Mouse (Mus musculus): Measurements from ENCODE around the gene Pdlim7. TPM values are rescaled to one million over a fixed set of nuclear protein-coding genes. Genes with fewer than 3 reads are reported as not detected.

Gene Pdlim7
- polyA plus RNA-seq, 2 experiments, result 11.5 to 15.3 TPM

DNA sequence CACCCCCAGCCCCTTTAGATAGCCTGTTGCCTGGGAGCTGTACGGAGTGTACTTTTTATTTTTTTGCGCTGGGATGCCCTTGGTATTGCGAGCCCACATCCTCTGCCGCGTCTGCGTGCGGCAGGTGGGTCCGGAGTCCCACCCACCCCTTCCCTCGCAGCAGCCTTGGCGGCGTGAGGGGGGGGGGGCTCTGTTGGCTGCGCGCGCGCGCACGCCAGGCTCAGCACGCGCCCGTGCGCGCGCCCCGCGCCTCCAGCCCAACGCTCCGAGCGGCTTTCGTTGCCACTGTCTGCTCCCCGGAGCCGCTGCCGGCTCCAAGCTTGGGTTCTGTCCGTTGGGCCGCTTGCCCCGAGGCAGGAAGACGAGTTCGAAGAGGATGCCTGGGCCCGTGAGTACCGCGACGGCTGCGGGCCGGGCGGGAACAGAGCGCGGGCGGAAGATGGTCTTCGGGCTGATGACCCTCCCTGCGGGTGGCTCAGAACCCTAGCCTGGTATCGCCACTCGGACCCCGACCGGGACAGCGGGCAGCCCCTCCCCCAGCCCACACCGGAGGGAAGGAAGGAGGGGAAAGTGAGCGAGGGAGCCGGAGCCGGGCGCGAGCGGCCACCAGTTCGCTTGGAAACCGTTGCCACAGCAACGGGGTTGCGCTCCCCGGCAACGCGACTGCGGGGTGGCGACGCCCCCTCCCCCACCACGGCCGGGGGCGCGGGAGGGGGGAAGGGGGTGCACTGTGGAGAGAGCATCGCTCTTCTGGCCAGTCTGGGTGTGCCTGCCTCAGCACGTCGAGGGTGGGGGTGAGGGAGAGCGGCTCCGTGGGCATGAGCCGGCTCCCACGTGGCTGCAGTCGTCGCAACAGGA is 49.2 kb downstream of the Pdlim7 start, which contains the start of gene Prr7:
TSS of gene Prr7 (plus strand) at position 241 of the 858 bp plus-strand sequence.
- Histone ChIP-seq H3K36me3 (replicated peaks; ENCODE audit: control insufficient read depth, insufficient read depth, low read depth) (peaks cover 8% of the 10 kb centered on the region), H3K4me3 (ENCODE audit: insufficient read depth in 1 of 2, low read depth in 2 of 2, low read length in 2 of 2) (peak within 1 kb of the TSS; percentile 14 to 35), H3K9ac (replicated peaks) (no peak within 1 kb of the TSS), H3K4me1 (replicated peaks; ENCODE audit: control insufficient read depth in 2 of 2, insufficient read depth in 2 of 2, low read length in 1 of 2) (no peaks in the 10 kb centered on the region), H3K27me3 (ENCODE audit: control insufficient read depth, insufficient read depth, low read length) (peaks cover 20% of the 10 kb centered on the region), H3K4me2 (ENCODE audit: low read depth) (peak within 1 kb of the TSS; percentile 55), H3K27ac (no peak within 1 kb of the TSS), H3K9me3 (ENCODE audit: control insufficient read depth, low read length) (no peaks in the 10 kb centered on the region)
- ATAC-seq (ENCODE audit: insufficient read depth) (no peak), DNase-seq (ENCODE audit: low read depth in 3 of 3, low spot score in 3 of 3) (no peak)
- no peak for TF ChIP-seq CTCF (IDR thresholded peaks at IDR 0.05; ENCODE audit: low read depth)
- TF ChIP-seq EP300 (IDR thresholded peaks at IDR 0.05; ENCODE audit: low read depth), result no peak
- under 1% methylated on average over 77 of the region's 84 CpGs for WGBS (ENCODE audit: insufficient replicate concordance)

DNA sequence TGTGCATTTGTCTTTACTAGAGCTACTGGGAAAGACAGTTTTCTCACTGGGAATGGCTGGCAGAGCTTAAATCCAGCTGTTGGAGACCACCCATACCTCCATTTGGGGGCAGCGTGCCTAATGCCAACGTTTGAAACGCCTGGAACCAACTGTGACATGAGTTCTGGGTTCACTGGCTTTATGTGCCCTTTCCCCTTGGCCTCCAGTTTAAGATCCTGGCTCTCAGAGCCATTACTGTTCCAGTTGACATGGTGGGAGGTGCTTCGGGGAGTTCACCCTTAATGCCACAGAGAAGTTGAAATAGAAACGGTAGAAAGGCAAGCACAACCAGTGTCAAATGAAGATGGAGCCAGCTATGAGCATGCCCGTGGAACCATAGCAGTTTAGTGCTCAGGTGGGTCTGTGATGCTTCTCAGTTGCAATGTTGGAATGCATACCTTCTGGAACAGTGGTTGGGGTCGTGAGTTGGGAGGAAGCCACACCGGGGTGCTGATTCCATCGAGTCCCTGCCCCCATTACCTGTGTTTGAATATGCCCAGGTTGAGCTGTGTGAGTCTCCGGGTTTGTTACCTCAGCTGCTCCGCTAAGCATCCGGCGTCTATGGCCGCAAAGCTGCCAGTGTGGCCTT is 50.0 kb downstream of the Pdlim7 start:
- H3K4me1 ChIP-seq (replicated peaks; ENCODE audit: control insufficient read depth in 2 of 2, insufficient read depth in 2 of 2, low read length in 1 of 2), result no peaks in the 10 kb centered on the region
- H3K27ac ChIP-seq, result no peak overlapping the region
- H3K27me3 ChIP-seq (ENCODE audit: control insufficient read depth, insufficient read depth, low read length), result peaks cover 17% of the 10 kb centered on the region
- no peak for TF ChIP-seq EP300 (IDR thresholded peaks at IDR 0.05; ENCODE audit: low read depth)
- ATAC-seq (ENCODE audit: insufficient read depth) (no peak), DNase-seq (ENCODE audit: low read depth in 3 of 3, low spot score in 3 of 3) (no peak)
- peak overlapping the region; percentile 55; the same call in 1 of the 2 replicates for H3K4me2 ChIP-seq (ENCODE audit: low read depth)
- H3K4me3 ChIP-seq (ENCODE audit: insufficient read depth in 1 of 2, low read depth in 2 of 2, low read length in 2 of 2), result 0 out of 4 replicates have a peak overlapping the region, but pooled peaks of 1 of the 2 experiments have one; percentile 14
- H3K9ac ChIP-seq (replicated peaks), result no peak overlapping the region
- 14% methylated on average over 14 of the region's 14 CpGs for WGBS (ENCODE audit: insufficient replicate concordance)
- H3K36me3 ChIP-seq (replicated peaks; ENCODE audit: control insufficient read depth, insufficient read depth, low read depth), result peaks cover 9% of the 10 kb centered on the region
- H3K9me3 ChIP-seq (ENCODE audit: control insufficient read depth, low read length), result no peaks in the 10 kb centered on the region

DNA sequence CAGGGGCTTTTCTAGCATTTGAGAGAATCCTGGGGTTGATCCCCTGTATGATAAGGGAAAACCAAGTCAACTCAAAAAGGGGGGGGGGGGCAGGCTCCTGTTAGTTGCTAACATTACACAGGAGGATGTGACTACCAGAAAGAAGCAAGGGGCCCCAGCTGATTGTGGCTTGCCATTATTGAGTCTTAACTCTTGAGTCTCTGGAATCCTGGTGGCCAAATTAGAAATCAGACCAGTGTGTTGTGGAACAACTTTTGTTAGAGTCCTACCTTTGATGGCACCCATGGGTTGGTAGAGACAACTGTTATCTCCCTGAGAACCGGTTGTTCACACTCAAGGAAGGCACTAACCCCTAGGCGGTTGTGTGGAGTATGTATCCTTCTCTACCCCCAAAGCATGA is 50.5 kb downstream of the Pdlim7 start:
- TF ChIP-seq EP300 (IDR thresholded peaks at IDR 0.05; ENCODE audit: low read depth) (no peak), CTCF (IDR thresholded peaks at IDR 0.05; ENCODE audit: low read depth) (no peak)
- H3K27ac ChIP-seq, result no peak overlapping the region
- no peaks in the 10 kb centered on the region for H3K4me1 ChIP-seq (replicated peaks; ENCODE audit: control insufficient read depth in 2 of 2, insufficient read depth in 2 of 2, low read length in 1 of 2)
- H3K36me3 ChIP-seq (replicated peaks; ENCODE audit: control insufficient read depth, insufficient read depth, low read depth), result peaks cover 9% of the 10 kb centered on the region
- DNase-seq (ENCODE audit: low read depth in 3 of 3, low spot score in 3 of 3), result no peak
- no peak overlapping the region for H3K9ac ChIP-seq (replicated peaks)
- ATAC-seq (ENCODE audit: insufficient read depth), result no peak
- WGBS (ENCODE audit: insufficient replicate concordance), result 40% methylated on average over 2 of the region's 2 CpGs
- no peaks in the 10 kb centered on the region for H3K9me3 ChIP-seq (ENCODE audit: control insufficient read depth, low read length)
- peaks cover 17% of the 10 kb centered on the region for H3K27me3 ChIP-seq (ENCODE audit: control insufficient read depth, insufficient read depth, low read length)
- H3K4me2 ChIP-seq (ENCODE audit: low read depth), result no peak overlapping the region
- no peak overlapping the region for H3K4me3 ChIP-seq (ENCODE audit: insufficient read depth in 1 of 2, low read depth in 2 of 2, low read length in 2 of 2)

DNA sequence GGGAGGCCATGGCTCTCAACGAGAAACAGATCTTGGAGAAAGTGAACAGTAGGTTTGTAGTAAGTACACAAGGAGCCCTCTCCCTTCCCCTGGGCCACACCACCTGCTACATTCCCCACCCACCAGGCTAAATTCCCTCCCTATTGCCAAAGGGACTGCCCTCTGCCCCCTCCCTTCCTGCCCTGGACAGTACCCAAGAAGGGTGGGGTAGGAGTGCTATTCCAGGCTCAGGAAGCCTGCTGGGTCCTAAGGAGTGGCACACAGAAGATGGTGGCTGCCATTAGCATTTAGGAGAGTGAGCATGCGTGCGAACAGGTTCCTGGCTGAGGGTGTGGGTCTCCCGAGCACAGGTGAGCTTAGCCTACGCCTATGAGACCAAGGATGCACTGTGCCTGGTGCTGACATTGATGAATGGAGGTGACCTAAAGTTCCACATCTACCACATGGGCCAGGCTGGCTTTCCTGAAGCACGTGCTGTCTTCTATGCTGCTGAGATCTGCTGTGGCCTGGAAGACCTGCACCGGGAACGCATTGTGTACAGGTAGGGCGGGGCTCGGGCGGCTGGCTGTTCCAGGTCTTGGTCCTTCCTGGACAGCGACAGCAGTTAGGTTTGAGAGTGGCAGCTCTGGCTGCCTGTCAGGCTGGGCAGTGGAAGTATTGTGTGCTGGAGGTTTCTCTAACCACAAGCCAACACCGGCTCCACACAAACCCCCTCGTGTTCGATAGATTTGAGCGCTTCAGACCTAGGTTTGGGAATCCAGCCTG is 61.5 kb downstream of the Pdlim7 start:
- DNase-seq (ENCODE audit: low read depth in 3 of 3, low spot score in 3 of 3) (no peak), ATAC-seq (ENCODE audit: insufficient read depth) (no peak)
- no peak overlapping the region for H3K27ac ChIP-seq
- H3K9me3 ChIP-seq (ENCODE audit: control insufficient read depth, low read length), result no peaks in the 10 kb centered on the region
- H3K36me3 ChIP-seq (replicated peaks; ENCODE audit: control insufficient read depth, insufficient read depth, low read depth), result peaks cover 61% of the 10 kb centered on the region
- peaks cover 13 to 23% of the 10 kb centered on the region in 2 experiments for H3K4me1 ChIP-seq (replicated peaks; ENCODE audit: control insufficient read depth in 2 of 2, insufficient read depth in 2 of 2, low read length in 1 of 2)
- H3K4me3 ChIP-seq (ENCODE audit: insufficient read depth in 1 of 2, low read depth in 2 of 2, low read length in 2 of 2), result no peak overlapping the region
- TF ChIP-seq CTCF (IDR thresholded peaks at IDR 0.05; ENCODE audit: low read depth), result no peak
- TF ChIP-seq EP300 (IDR thresholded peaks at IDR 0.05; ENCODE audit: low read depth), result no peak
- no peak overlapping the region for H3K9ac ChIP-seq (replicated peaks)
- H3K4me2 ChIP-seq (ENCODE audit: low read depth), result no peak overlapping the region
- WGBS (ENCODE audit: insufficient replicate concordance), result 90% methylated on average over 16 of the region's 16 CpGs
- H3K27me3 ChIP-seq (ENCODE audit: control insufficient read depth, insufficient read depth, low read length), result no peaks in the 10 kb centered on the region

Data from liver, embryonic 14.5 days (tissue).